Comparison of ENCODE assay signal across 8 mouse cellular contexts in the genomic region with DNA sequence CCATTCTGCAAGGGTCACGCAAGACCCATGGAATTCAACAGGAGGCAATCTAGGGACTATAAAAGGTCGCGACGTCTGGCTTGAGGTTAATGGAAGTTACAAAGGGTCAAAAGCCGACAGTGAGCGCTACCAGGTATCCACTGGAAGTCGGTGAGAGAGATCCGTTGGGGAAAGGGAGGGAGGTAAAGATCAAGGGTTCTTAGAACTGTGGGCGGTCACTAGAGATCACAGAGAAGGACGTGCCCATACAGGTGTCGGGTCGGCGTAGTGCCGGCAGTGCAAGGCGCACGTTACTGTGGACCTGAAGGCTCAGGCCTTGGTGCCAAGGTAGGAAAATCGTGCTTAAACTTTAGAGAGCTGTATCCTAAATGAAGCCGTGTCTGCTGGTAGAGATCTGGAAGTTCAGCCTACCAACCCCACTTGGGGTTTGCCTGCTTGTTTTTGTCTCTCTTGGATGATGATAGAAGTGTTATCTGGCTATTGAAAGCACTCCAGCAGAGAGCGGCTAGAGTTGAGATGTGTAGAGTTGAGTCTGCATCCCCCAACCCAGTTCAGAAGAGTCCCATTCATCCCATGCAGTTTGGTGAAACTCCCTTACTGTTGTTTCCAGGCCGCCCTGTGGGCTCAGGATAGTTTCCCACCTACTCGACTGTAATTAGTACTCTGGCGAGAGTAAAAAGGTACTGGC. TPM values are rescaled to one million over a fixed set of nuclear protein-coding genes. Genes with fewer than 3 reads are reported as not detected.
DNase-seq lines count a peak whose midpoint lies in the region; ATAC-seq lines count a peak whose summit lies in the region.

No protein-coding gene starts in this region.

- peak overlapping the region; percentile 70 for H3K9ac ChIP-seq in kidney, embryonic 16.5 days (replicated peaks; ENCODE audit: low read length)
- H3K9ac ChIP-seq in embryonic facial prominence, embryonic 15.5 days, result peak overlapping the region; percentile 12
- H3K9ac ChIP-seq in midbrain, embryonic 15.5 days, result peak overlapping the region; percentile 52; the same call in 1 of the 2 replicates

- peak overlapping the region; percentile 61 for H3K4me3 ChIP-seq in kidney, embryonic 16.5 days (ENCODE audit: low read length)
- peak overlapping the region; percentile 54 for H3K4me3 ChIP-seq in embryonic facial prominence, embryonic 15.5 days (replicated peaks)
- H3K4me3 ChIP-seq in midbrain, embryonic 15.5 days, result peak overlapping the region; percentile 41

- peaks cover 42% of the 10 kb centered on the region; the same call in 1 of the 2 replicates for H3K4me1 ChIP-seq in kidney, embryonic 16.5 days (ENCODE audit: insufficient read depth, low read length)
- H3K4me1 ChIP-seq in embryonic facial prominence, embryonic 15.5 days, result peaks cover 40% of the 10 kb centered on the region
- H3K4me1 ChIP-seq in midbrain, embryonic 15.5 days, result peaks cover 33% of the 10 kb centered on the region

- H3K27ac ChIP-seq in kidney, embryonic 16.5 days (ENCODE audit: low read length), result peak overlapping the region; percentile 77
- peak overlapping the region; percentile 79 for H3K27ac ChIP-seq in embryonic facial prominence, embryonic 15.5 days (replicated peaks)
- H3K27ac ChIP-seq in midbrain, embryonic 15.5 days, result no peak overlapping the region

- no peak for ATAC-seq in kidney, embryonic 16.5 days (ENCODE audit: low FRiP score, low TSS enrichment)
- ATAC-seq in embryonic facial prominence, embryonic 15.5 days (ENCODE audit: insufficient number of reproducible peaks, low FRiP score, low TSS enrichment, low read depth), result no peak
- no peak; the same call in 1 of the 2 replicates for ATAC-seq in midbrain, embryonic 15.5 days (replicated peaks)
- ATAC-seq in inflammation-experienced regulatory T-cells, adult 6 months, result no peak

- H3K36me3 ChIP-seq in kidney, embryonic 16.5 days (ENCODE audit: insufficient read depth, low read length), result peaks cover 6% of the 10 kb centered on the region
- peaks cover 7% of the 10 kb centered on the region for H3K36me3 ChIP-seq in embryonic facial prominence, embryonic 15.5 days
- no peaks in the 10 kb centered on the region; the same call in 1 of the 2 replicates for H3K36me3 ChIP-seq in midbrain, embryonic 15.5 days (replicated peaks)

- WGBS in kidney, embryonic 16.5 days, result 6% methylated on average over 22 of the region's 22 CpGs
- 7% methylated on average over 22 of the region's 22 CpGs for WGBS in embryonic facial prominence, embryonic 15.5 days
- WGBS in midbrain, embryonic 15.5 days, result 3% methylated on average over 22 of the region's 22 CpGs

- DNase-seq in kidney, adult 8-10 months, result no peak
- DNase-seq in kidney, postnatal 25 days, result peak; percentile 27 to 70
- DNase-seq in cerebellum, postnatal 4 days (ENCODE audit: low spot score in 2 of 2), result no peak
- DNase-seq in layer of hippocampus, postnatal 36 days, result no peak

- peak overlapping the region; percentile 85 for H3K4me2 ChIP-seq in kidney, embryonic 16.5 days (replicated peaks; ENCODE audit: low read depth, low read length)
- peak overlapping the region; percentile 90 for H3K4me2 ChIP-seq in embryonic facial prominence, embryonic 15.5 days (replicated peaks)
- peak overlapping the region; percentile 92 for H3K4me2 ChIP-seq in midbrain, embryonic 15.5 days

- H3K27me3 ChIP-seq in kidney, embryonic 16.5 days (ENCODE audit: insufficient read depth, low read length), result peaks cover 26% of the 10 kb centered on the region
- peaks cover 46% of the 10 kb centered on the region for H3K27me3 ChIP-seq in embryonic facial prominence, embryonic 15.5 days
- peaks cover 77% of the 10 kb centered on the region for H3K27me3 ChIP-seq in midbrain, embryonic 15.5 days (replicated peaks)

- no peaks in the 10 kb centered on the region for H3K9me3 ChIP-seq in kidney, embryonic 16.5 days (ENCODE audit: low read length)
- H3K9me3 ChIP-seq in embryonic facial prominence, embryonic 15.5 days (replicated peaks), result no peaks in the 10 kb centered on the region
- H3K9me3 ChIP-seq in midbrain, embryonic 15.5 days, result no peaks in the 10 kb centered on the region

RNA-seq across cellular contexts. Expression of a gene that starts 0.6 kb away (rescaled TPM):
- 24.3 and 28.5 TPM in 2 replicates for polyA plus RNA-seq in kidney, embryonic 16.5 days (2015; fragmentation: Nextera tagmentation; extraction: Ambion mirVana)
- 43.5 and 55.4 TPM in 2 replicates for polyA plus RNA-seq in embryonic facial prominence, embryonic 15.5 days (2015; fragmentation: Nextera tagmentation; extraction: Ambion mirVana)
- polyA plus RNA-seq in midbrain, embryonic 15.5 days (2015; fragmentation: Nextera tagmentation; extraction: Ambion mirVana), result 0.37 and 0.38 TPM in 2 replicates
- polyA plus RNA-seq in inflammation-experienced regulatory T-cells, adult 6 months (2017; shearing (Covaris generic)), result under 1 TPM in 2 of 3 experiments, not detected in 1; 0.20 to 0.64 TPM
- total RNA-seq in layer of hippocampus, postnatal 36 days (2021), result not detected

RNA-seq across cellular contexts. Expression of a gene that starts 12.8 kb away (rescaled TPM):
- 14.9 and 15.6 TPM in 2 replicates for polyA plus RNA-seq in kidney, embryonic 16.5 days (2015; fragmentation: Nextera tagmentation; extraction: Ambion mirVana)
- polyA plus RNA-seq in embryonic facial prominence, embryonic 15.5 days (2015; fragmentation: Nextera tagmentation; extraction: Ambion mirVana), result 17.3 and 18.6 TPM in 2 replicates
- polyA plus RNA-seq in midbrain, embryonic 15.5 days (2015; fragmentation: Nextera tagmentation; extraction: Ambion mirVana), result 23.3 and 24.3 TPM in 2 replicates
- polyA plus RNA-seq in inflammation-experienced regulatory T-cells, adult 6 months (2017; shearing (Covaris generic)), result 1 to 10 TPM; 4.5 to 6.2 (median 4.7) TPM
- 10 to 100 TPM; 23.8 to 26.0 TPM for total RNA-seq in layer of hippocampus, postnatal 36 days (2021)

RNA-seq across cellular contexts. Expression of a gene that starts 31.3 kb away (rescaled TPM):
- 49.9 and 52.4 TPM in 2 replicates for polyA plus RNA-seq in kidney, embryonic 16.5 days (2015; fragmentation: Nextera tagmentation; extraction: Ambion mirVana)
- 44.0 and 49.2 TPM in 2 replicates for polyA plus RNA-seq in embryonic facial prominence, embryonic 15.5 days (2015; fragmentation: Nextera tagmentation; extraction: Ambion mirVana)
- polyA plus RNA-seq in midbrain, embryonic 15.5 days (2015; fragmentation: Nextera tagmentation; extraction: Ambion mirVana), result 62.7 and 65.0 TPM in 2 replicates
- polyA plus RNA-seq in inflammation-experienced regulatory T-cells, adult 6 months (2017; shearing (Covaris generic)), result 10 to 100 TPM; 21.0 to 35.6 (median 33.1) TPM
- total RNA-seq in layer of hippocampus, postnatal 36 days (2021), result 10 to 100 TPM; 22.2 to 32.7 TPM

Comparison
In these comparisons a context has a peak if more than half of its experiments do, and no peak if none do; other contexts are left out.
1. DNase-seq: peak in kidney, postnatal 25 days (2 of 2); none in kidney, adult 8-10 months (0 of 2), cerebellum, postnatal 4 days (0 of 2) and layer of hippocampus, postnatal 36 days (0 of 2).
2. H3K9ac ChIP-seq: peak in every context shown above with its lines; median percentile 70 in kidney, embryonic 16.5 days; 52 in midbrain, embryonic 15.5 days; 12 in embryonic facial prominence, embryonic 15.5 days.
3. RNA of a gene that starts 0.6 kb away (polyA plus RNA-seq): 43.5 to 55.4 TPM in embryonic facial prominence, embryonic 15.5 days and 24.3 to 28.5 TPM in kidney, embryonic 16.5 days; 0.37 to 0.38 TPM in midbrain, embryonic 15.5 days and 0.20 to 0.64 TPM in inflammation-experienced regulatory T-cells, adult 6 months; every median in the first group is over 10 times any median in the second.
4. Peak in every context shown above with its lines, with median percentiles within 50 percentile points of each other: H3K4me2 ChIP-seq and H3K4me3 ChIP-seq.